Mouse (Mus musculus): Measurements from ENCODE around the gene Zmiz2. TPM values are rescaled to one million over a fixed set of nuclear protein-coding genes. Genes with fewer than 3 reads are reported as not detected.
"Not testable (repeated sequence)": the region's sequence is repeated elsewhere in the genome, so short reads cannot be mapped to it uniquely, and the experiment has no call there.

Gene Zmiz2
- polyA plus RNA-seq, 1 experiment from 2014 or later = 42.6 TPM

- no peak overlapping the region for H3K27ac ChIP-seq (replicated peaks; ENCODE audit: low read depth, low read length)
- H3K27me3 ChIP-seq (ENCODE audit: control insufficient read depth, insufficient read depth, low read length) = no peaks in the 10 kb centered on the region
- H3K36me3 ChIP-seq (ENCODE audit: control insufficient read depth, insufficient read depth, low read length) = no peaks in the 10 kb centered on the region
- H3K4me3 ChIP-seq (replicated peaks; ENCODE audit: low read depth, low read length) = no peak overlapping the region
- no peak for DNase-seq
- no peak overlapping the region for H3K4me2 ChIP-seq (ENCODE audit: low read length)
- ATAC-seq (ENCODE audit: low FRiP score, low TSS enrichment) = no peak
- no peaks in the 10 kb centered on the region for H3K9me3 ChIP-seq (ENCODE audit: control insufficient read depth, low read length)
- 88% methylated on average over 7 of the region's 7 CpGs for WGBS
- peaks cover 8% of the 10 kb centered on the region for H3K4me1 ChIP-seq (ENCODE audit: control insufficient read depth, insufficient read depth, low read length)
- H3K9ac ChIP-seq (replicated peaks; ENCODE audit: low read length) = no peak overlapping the region
Observed at GRCm38 (mm10) chr11:6445951-6446350, 57.1 kb downstream of the Zmiz2 start.

GRCm38 (mm10) chr11:6447493-6447892 lies 58.6 kb downstream of the Zmiz2 start:
- 85% methylated on average over 4 of the region's 4 CpGs for WGBS
- Histone ChIP-seq H3K4me1 (ENCODE audit: control insufficient read depth, insufficient read depth, low read length) (peaks cover 8% of the 10 kb centered on the region), H3K36me3 (ENCODE audit: control insufficient read depth, insufficient read depth, low read length) (no peaks in the 10 kb centered on the region), H3K27ac (replicated peaks; ENCODE audit: low read depth, low read length) (no peak overlapping the region), H3K9ac (replicated peaks; ENCODE audit: low read length) (no peak overlapping the region), H3K9me3 (ENCODE audit: control insufficient read depth, low read length) (no peaks in the 10 kb centered on the region), H3K27me3 (ENCODE audit: control insufficient read depth, insufficient read depth, low read length) (no peaks in the 10 kb centered on the region), H3K4me3 (replicated peaks; ENCODE audit: low read depth, low read length) (no peak overlapping the region), H3K4me2 (ENCODE audit: low read length) (no peak overlapping the region)
- ATAC-seq (ENCODE audit: low FRiP score, low TSS enrichment) (no peak), DNase-seq (no peak)

- H3K9ac ChIP-seq (replicated peaks; ENCODE audit: low read length); H3K4me3 ChIP-seq (replicated peaks; ENCODE audit: low read depth, low read length); H3K27ac ChIP-seq (replicated peaks; ENCODE audit: low read depth, low read length); H3K4me2 ChIP-seq (ENCODE audit: low read length); H3K36me3 ChIP-seq (ENCODE audit: control insufficient read depth, insufficient read depth, low read length); DNase-seq; H3K4me1 ChIP-seq (ENCODE audit: control insufficient read depth, insufficient read depth, low read length); H3K9me3 ChIP-seq (ENCODE audit: control insufficient read depth, low read length); ATAC-seq (ENCODE audit: low FRiP score, low TSS enrichment); H3K27me3 ChIP-seq (ENCODE audit: control insufficient read depth, insufficient read depth, low read length): not testable (repeated sequence)
- whole genome bisulfite sequencing = 95% methylated on average over 5 of the region's 5 CpGs
Observed at GRCm38 (mm10) chr11:6448155-6448554, 59.3 kb downstream of the Zmiz2 start.

Small RNA genes lying within 50 kb of the gene (microRNA-seq; reads per million reads assigned to microRNA genes)
- 1.9 reads per million, percentile 10 among the genes with 10 or more reads in this experiment for gene Mir7651

Other genes starting within 250 kb of the Zmiz2 start
- gene A730071L15Rik, start 189.0 kb upstream of the Zmiz2 start, polyA plus RNA-seq (2014; fragmentation: Nextera tagmentation; extraction: Ambion mirVana) = 0.74 and 1.1 TPM in 2 replicates
- 56.9 and 57.8 TPM in 2 replicates for gene Nudcd3, start 188.7 kb upstream of the Zmiz2 start, polyA plus RNA-seq (2014; fragmentation: Nextera tagmentation; extraction: Ambion mirVana)
- gene Npc1l1, start 158.9 kb upstream of the Zmiz2 start, polyA plus RNA-seq (2014; fragmentation: Nextera tagmentation; extraction: Ambion mirVana) = not detected in 2 replicates
- gene Ddx56, start 121.3 kb upstream of the Zmiz2 start, polyA plus RNA-seq (2014; fragmentation: Nextera tagmentation; extraction: Ambion mirVana) = 64.0 and 80.2 TPM in 2 replicates
- 132 and 140 TPM in 2 replicates for gene Tmed4, start 114.2 kb upstream of the Zmiz2 start, polyA plus RNA-seq (2014; fragmentation: Nextera tagmentation; extraction: Ambion mirVana)
- 79.9 and 104 TPM in 2 replicates for gene Ogdh, start 97.4 kb upstream of the Zmiz2 start, polyA plus RNA-seq (2014; fragmentation: Nextera tagmentation; extraction: Ambion mirVana)
- 3,781 and 4,177 TPM in 2 replicates for gene Ppia, start 26.4 kb downstream of the Zmiz2 start, polyA plus RNA-seq (2014; fragmentation: Nextera tagmentation; extraction: Ambion mirVana)
- gene H2afv, start 55.4 kb downstream of the Zmiz2 start, polyA plus RNA-seq (2014; fragmentation: Nextera tagmentation; extraction: Ambion mirVana) = 341 and 379 TPM in 2 replicates
- 12.5 and 12.7 TPM in 2 replicates for gene Purb, start 86.8 kb downstream of the Zmiz2 start, polyA plus RNA-seq (2014; fragmentation: Nextera tagmentation; extraction: Ambion mirVana)
- 0.15 and 0.37 TPM in 2 replicates for gene Myo1g, start 131.9 kb downstream of the Zmiz2 start, polyA plus RNA-seq (2014; fragmentation: Nextera tagmentation; extraction: Ambion mirVana)
- gene Ccm2, start 157.8 kb downstream of the Zmiz2 start, polyA plus RNA-seq (2014; fragmentation: Nextera tagmentation; extraction: Ambion mirVana) = 73.8 and 84.3 TPM in 2 replicates
- 88.5 and 100.0 TPM in 2 replicates for gene Nacad, start 217.0 kb downstream of the Zmiz2 start, polyA plus RNA-seq (2014; fragmentation: Nextera tagmentation; extraction: Ambion mirVana)
- 28.1 and 30.2 TPM in 2 replicates for gene Tbrg4, start 237.0 kb downstream of the Zmiz2 start, polyA plus RNA-seq (2014; fragmentation: Nextera tagmentation; extraction: Ambion mirVana)
- not detected in 2 replicates for gene Wap, start 249.6 kb downstream of the Zmiz2 start, polyA plus RNA-seq (2014; fragmentation: Nextera tagmentation; extraction: Ambion mirVana)